Mouse (Mus musculus): ENCODE results near the gene Ccdc15. TPM values are rescaled to one million over a fixed set of nuclear protein-coding genes. Genes with fewer than 3 reads are reported as not detected.

The Ccdc15 gene
- 0.61 TPM for polyA plus RNA-seq (2015; fragmentation: Illumina TruSeq; extraction: RNeasy Lipid Tissue Mini Kit (QIAGEN cat#74804); ENCODE audit: insufficient read depth, low read depth, low replicate concordance)

GRCm38 (mm10) chr9:37347988-37348642 lies at the start of gene Ccdc15:
TSS of gene Ccdc15 (minus strand) at chr9:37348432.

GRCm38 (mm10) chr9:37367301-37368080 lies 19.3 kb upstream of the Ccdc15 start, which contains the start of gene Hepacam:
TSS of gene Hepacam (plus strand) at chr9:37367351.

GRCm38 (mm10) chr9:37255149-37255888 lies 92.9 kb downstream of the Ccdc15 start, which contains the start of gene Slc37a2:
TSS of gene Slc37a2 (minus strand) at chr9:37255738.

Other genes with a start within 250 kb of the Ccdc15 start
- gene Pknox2, start 201.0 kb downstream of the Ccdc15 start, polyA plus RNA-seq (2015; fragmentation: Illumina TruSeq; extraction: RNeasy Lipid Tissue Mini Kit (QIAGEN cat#74804); ENCODE audit: insufficient read depth, low read depth, low replicate concordance) = 1.8 TPM
- 1.8 TPM for gene Tmem218, start 140.2 kb downstream of the Ccdc15 start, polyA plus RNA-seq (2015; fragmentation: Illumina TruSeq; extraction: RNeasy Lipid Tissue Mini Kit (QIAGEN cat#74804); ENCODE audit: insufficient read depth, low read depth, low replicate concordance)
- 0.46 TPM for gene Slc37a2, start 92.7 kb downstream of the Ccdc15 start, polyA plus RNA-seq (2015; fragmentation: Illumina TruSeq; extraction: RNeasy Lipid Tissue Mini Kit (QIAGEN cat#74804); ENCODE audit: insufficient read depth, low read depth, low replicate concordance)
- gene Hepacam, start 18.9 kb upstream of the Ccdc15 start, polyA plus RNA-seq (2015; fragmentation: Illumina TruSeq; extraction: RNeasy Lipid Tissue Mini Kit (QIAGEN cat#74804); ENCODE audit: insufficient read depth, low read depth, low replicate concordance) = not detected
- 16.8 TPM for gene Robo4, start 53.5 kb upstream of the Ccdc15 start, polyA plus RNA-seq (2015; fragmentation: Illumina TruSeq; extraction: RNeasy Lipid Tissue Mini Kit (QIAGEN cat#74804); ENCODE audit: insufficient read depth, low read depth, low replicate concordance)
- gene Robo3, start 84.8 kb upstream of the Ccdc15 start, polyA plus RNA-seq (2015; fragmentation: Illumina TruSeq; extraction: RNeasy Lipid Tissue Mini Kit (QIAGEN cat#74804); ENCODE audit: insufficient read depth, low read depth, low replicate concordance) = 0.57 TPM
- gene Msantd2, start 140.9 kb upstream of the Ccdc15 start, polyA plus RNA-seq (2015; fragmentation: Illumina TruSeq; extraction: RNeasy Lipid Tissue Mini Kit (QIAGEN cat#74804); ENCODE audit: insufficient read depth, low read depth, low replicate concordance) = 12.3 TPM
- 45.9 TPM for gene Esam, start 179.6 kb upstream of the Ccdc15 start, polyA plus RNA-seq (2015; fragmentation: Illumina TruSeq; extraction: RNeasy Lipid Tissue Mini Kit (QIAGEN cat#74804); ENCODE audit: insufficient read depth, low read depth, low replicate concordance)
- 10.8 TPM for gene Vsig2, start 190.8 kb upstream of the Ccdc15 start, polyA plus RNA-seq (2015; fragmentation: Illumina TruSeq; extraction: RNeasy Lipid Tissue Mini Kit (QIAGEN cat#74804); ENCODE audit: insufficient read depth, low read depth, low replicate concordance)
- 3.7 TPM for gene Nrgn, start 204.5 kb upstream of the Ccdc15 start, polyA plus RNA-seq (2015; fragmentation: Illumina TruSeq; extraction: RNeasy Lipid Tissue Mini Kit (QIAGEN cat#74804); ENCODE audit: insufficient read depth, low read depth, low replicate concordance)
- 2.4 TPM for gene Siae, start 207.3 kb upstream of the Ccdc15 start, polyA plus RNA-seq (2015; fragmentation: Illumina TruSeq; extraction: RNeasy Lipid Tissue Mini Kit (QIAGEN cat#74804); ENCODE audit: insufficient read depth, low read depth, low replicate concordance)

Measured in pancreas, adult 10 weeks (tissue).